Mouse (Mus musculus): ENCODE measurements around the gene Rcsd1. TPM values are rescaled to one million over a fixed set of nuclear protein-coding genes. Genes with fewer than 3 reads are reported as not detected.

The Rcsd1 gene
- polyA plus RNA-seq, 1 experiment, result 0.04 TPM

GRCm38 (mm10) chr1:165748053-165748452 lies 38.5 kb upstream of the Rcsd1 start:
- Histone ChIP-seq H3K4me3 (no peak overlapping the region), H3K27me3 (ENCODE audit: control insufficient read depth, insufficient read depth, insufficient read length) (peaks cover 26% of the 10 kb centered on the region), H3ac (ENCODE audit: control insufficient read depth, insufficient read length) (no peak overlapping the region), H3K36me3 (ENCODE audit: control insufficient read depth, insufficient read depth) (no peaks in the 10 kb centered on the region), H3K79me2 (ENCODE audit: control insufficient read depth, insufficient read depth) (no peaks in the 10 kb centered on the region), H3K4me2 (ENCODE audit: low read depth) (no peak overlapping the region)
- TF ChIP-seq CEBPB (IDR thresholded peaks at IDR 0.05; ENCODE audit: insufficient read depth, poor library complexity, severe bottlenecking) (no peak), POLR2AphosphoS2 (IDR thresholded peaks at IDR 0.05; ENCODE audit: insufficient read length, low read depth) (no peak)

- H3ac ChIP-seq (ENCODE audit: control insufficient read depth, insufficient read length), result no peak overlapping the region
- H3K36me3 ChIP-seq (ENCODE audit: control insufficient read depth, insufficient read depth), result no peaks in the 10 kb centered on the region
- H3K79me2 ChIP-seq (ENCODE audit: control insufficient read depth, insufficient read depth), result no peaks in the 10 kb centered on the region
- H3K4me3 ChIP-seq, result no peak overlapping the region
- peaks cover 16% of the 10 kb centered on the region for H3K27me3 ChIP-seq (ENCODE audit: control insufficient read depth, insufficient read depth, insufficient read length)
- TF ChIP-seq POLR2A (IDR thresholded peaks at IDR 0.05; ENCODE audit: insufficient read length, low read depth) (no peak), MAX (IDR thresholded peaks at IDR 0.05; ENCODE audit: low read depth) (no peak), USF1 (IDR thresholded peaks at IDR 0.05; ENCODE audit: low read depth) (no peak), SRF (IDR thresholded peaks at IDR 0.05; ENCODE audit: control insufficient read depth, insufficient read length, low read depth) (no peak), TCF3 (IDR thresholded peaks at IDR 0.05; ENCODE audit: insufficient read length, low read depth) (no peak), TCF12 (IDR thresholded peaks at IDR 0.05; ENCODE audit: insufficient read depth, poor library complexity, severe bottlenecking) (no peak), POLR2AphosphoS2 (IDR thresholded peaks at IDR 0.05; ENCODE audit: insufficient read length, low read depth) (no peak), CEBPB (IDR thresholded peaks at IDR 0.05; ENCODE audit: insufficient read depth, poor library complexity, severe bottlenecking) (no peak), E2F4 (IDR thresholded peaks at IDR 0.05; ENCODE audit: insufficient read depth) (no peak), MYOG (IDR thresholded peaks at IDR 0.05; ENCODE audit: control insufficient read depth in 1 of 3, insufficient read depth in 1 of 3, insufficient read length in 2 of 3, low read depth in 2 of 3) (no peak), MYOD1 (IDR thresholded peaks at IDR 0.05; ENCODE audit: control insufficient read depth in 1 of 3, insufficient read length in 2 of 3, low read depth in 2 of 3) (no peak), REST (IDR thresholded peaks at IDR 0.05; ENCODE audit: insufficient read depth, insufficient read length) (no peak)
- H3K4me2 ChIP-seq (ENCODE audit: low read depth), result no peak overlapping the region
Measured at GRCm38 (mm10) chr1:165741989-165742388, 32.4 kb upstream of the Rcsd1 start.

- no peaks in the 10 kb centered on the region for H3K79me2 ChIP-seq (ENCODE audit: control insufficient read depth, insufficient read depth)
- no peaks in the 10 kb centered on the region for H3K36me3 ChIP-seq (ENCODE audit: control insufficient read depth, insufficient read depth)
- H3ac ChIP-seq (ENCODE audit: control insufficient read depth, insufficient read length), result no peak overlapping the region
- peaks cover 27% of the 10 kb centered on the region for H3K27me3 ChIP-seq (ENCODE audit: control insufficient read depth, insufficient read depth, insufficient read length)
- no peak overlapping the region for H3K4me2 ChIP-seq (ENCODE audit: low read depth)
- H3K4me3 ChIP-seq, result no peak overlapping the region
- TF ChIP-seq MAX (IDR thresholded peaks at IDR 0.05; ENCODE audit: low read depth) (no peak), USF1 (IDR thresholded peaks at IDR 0.05; ENCODE audit: low read depth) (no peak), TCF3 (IDR thresholded peaks at IDR 0.05; ENCODE audit: insufficient read length, low read depth) (no peak), TCF12 (IDR thresholded peaks at IDR 0.05; ENCODE audit: insufficient read depth, poor library complexity, severe bottlenecking) (no peak), MYOD1 (IDR thresholded peaks at IDR 0.05; ENCODE audit: control insufficient read depth in 1 of 3, insufficient read length in 2 of 3, low read depth in 2 of 3) (no peak), MYOG (IDR thresholded peaks at IDR 0.05; ENCODE audit: control insufficient read depth in 1 of 3, insufficient read depth in 1 of 3, insufficient read length in 2 of 3, low read depth in 2 of 3) (no peak), REST (IDR thresholded peaks at IDR 0.05; ENCODE audit: insufficient read depth, insufficient read length) (no peak), E2F4 (IDR thresholded peaks at IDR 0.05; ENCODE audit: insufficient read depth) (no peak), POLR2A (IDR thresholded peaks at IDR 0.05; ENCODE audit: insufficient read length, low read depth) (no peak), POLR2AphosphoS2 (IDR thresholded peaks at IDR 0.05; ENCODE audit: insufficient read length, low read depth) (no peak), SRF (IDR thresholded peaks at IDR 0.05; ENCODE audit: control insufficient read depth, insufficient read length, low read depth) (no peak), CEBPB (IDR thresholded peaks at IDR 0.05; ENCODE audit: insufficient read depth, poor library complexity, severe bottlenecking) (no peak)
Measured at GRCm38 (mm10) chr1:165738985-165739384, 29.4 kb upstream of the Rcsd1 start.

GRCm38 (mm10) chr1:165737867-165738266 lies 28.3 kb upstream of the Rcsd1 start:
- Histone ChIP-seq H3K4me2 (ENCODE audit: low read depth) (no peak overlapping the region), H3K27me3 (ENCODE audit: control insufficient read depth, insufficient read depth, insufficient read length) (peaks cover 27% of the 10 kb centered on the region), H3K79me2 (ENCODE audit: control insufficient read depth, insufficient read depth) (no peaks in the 10 kb centered on the region), H3K36me3 (ENCODE audit: control insufficient read depth, insufficient read depth) (no peaks in the 10 kb centered on the region), H3K4me3 (no peak overlapping the region), H3ac (ENCODE audit: control insufficient read depth, insufficient read length) (no peak overlapping the region)
- TF ChIP-seq MAX (IDR thresholded peaks at IDR 0.05; ENCODE audit: low read depth) (no peak), SRF (IDR thresholded peaks at IDR 0.05; ENCODE audit: control insufficient read depth, insufficient read length, low read depth) (no peak), CEBPB (IDR thresholded peaks at IDR 0.05; ENCODE audit: insufficient read depth, poor library complexity, severe bottlenecking) (no peak), USF1 (IDR thresholded peaks at IDR 0.05; ENCODE audit: low read depth) (no peak), POLR2A (IDR thresholded peaks at IDR 0.05; ENCODE audit: insufficient read length, low read depth) (no peak), REST (IDR thresholded peaks at IDR 0.05; ENCODE audit: insufficient read depth, insufficient read length) (no peak), TCF3 (IDR thresholded peaks at IDR 0.05; ENCODE audit: insufficient read length, low read depth) (no peak), MYOG (IDR thresholded peaks at IDR 0.05; ENCODE audit: control insufficient read depth in 1 of 3, insufficient read depth in 1 of 3, insufficient read length in 2 of 3, low read depth in 2 of 3) (no peak), POLR2AphosphoS2 (IDR thresholded peaks at IDR 0.05; ENCODE audit: insufficient read length, low read depth) (no peak), E2F4 (IDR thresholded peaks at IDR 0.05; ENCODE audit: insufficient read depth) (no peak)

GRCm38 (mm10) chr1:165737451-165737850 lies 27.9 kb upstream of the Rcsd1 start:
- Histone ChIP-seq H3ac (ENCODE audit: control insufficient read depth, insufficient read length) (no peak overlapping the region), H3K4me2 (ENCODE audit: low read depth) (no peak overlapping the region), H3K79me2 (ENCODE audit: control insufficient read depth, insufficient read depth) (no peaks in the 10 kb centered on the region), H3K4me3 (no peak overlapping the region), H3K36me3 (ENCODE audit: control insufficient read depth, insufficient read depth) (no peaks in the 10 kb centered on the region), H3K27me3 (ENCODE audit: control insufficient read depth, insufficient read depth, insufficient read length) (peaks cover 27% of the 10 kb centered on the region)
- TF ChIP-seq TCF12 (IDR thresholded peaks at IDR 0.05; ENCODE audit: insufficient read depth, poor library complexity, severe bottlenecking) (no peak), E2F4 (IDR thresholded peaks at IDR 0.05; ENCODE audit: insufficient read depth) (no peak), MYOD1 (IDR thresholded peaks at IDR 0.05; ENCODE audit: control insufficient read depth in 1 of 3, insufficient read length in 2 of 3, low read depth in 2 of 3) (no peak), MAX (IDR thresholded peaks at IDR 0.05; ENCODE audit: low read depth) (no peak), TCF3 (IDR thresholded peaks at IDR 0.05; ENCODE audit: insufficient read length, low read depth) (no peak), REST (IDR thresholded peaks at IDR 0.05; ENCODE audit: insufficient read depth, insufficient read length) (no peak), CEBPB (IDR thresholded peaks at IDR 0.05; ENCODE audit: insufficient read depth, poor library complexity, severe bottlenecking) (no peak)

All from myocyte (in vitro differentiated cells).